Mouse (Mus musculus): Measurements from ENCODE around the gene Plekhg4. TPM values are rescaled to one million over a fixed set of nuclear protein-coding genes. Genes with fewer than 3 reads are reported as not detected.
A peak's percentile ranks its signal among the peaks of the same experiment; 100 is the strongest.

The Plekhg4 gene
- polyA plus RNA-seq, 1 experiment from 2014 or later: 0.10 TPM

GRCm38 (mm10) chr8:105400016-105400415 is 26.9 kb downstream of the Plekhg4 start:
- no peak overlapping the region for H3K4me3 ChIP-seq (ENCODE audit: low read depth, low read length)
- H3K27me3 ChIP-seq (ENCODE audit: control insufficient read depth, insufficient read depth, low read length): no peaks in the 10 kb centered on the region
- no peak overlapping the region for H3K27ac ChIP-seq (replicated peaks)
- H3K4me2 ChIP-seq (replicated peaks; ENCODE audit: low read depth): no peak overlapping the region
- H3K36me3 ChIP-seq (ENCODE audit: control insufficient read depth, insufficient read depth, low read length): no peaks in the 10 kb centered on the region
- ATAC-seq (ENCODE audit: low FRiP score, low TSS enrichment) (no peak), DNase-seq (ENCODE audit: low spot score) (no peak)
- H3K9me3 ChIP-seq (ENCODE audit: control insufficient read depth, low read length): no peaks in the 10 kb centered on the region
- WGBS: 87% methylated on average over 5 of the region's 5 CpGs
- H3K9ac ChIP-seq (ENCODE audit: low read length): no peak overlapping the region
- no peaks in the 10 kb centered on the region for H3K4me1 ChIP-seq (replicated peaks; ENCODE audit: control insufficient read depth, insufficient read depth)
- TF ChIP-seq CTCF (IDR thresholded peaks at IDR 0.05; ENCODE audit: low read depth) (no peak), EP300 (optimal IDR thresholded peaks at IDR 0.05) (no peak)

GRCm38 (mm10) chr8:105403467-105403866 is 30.4 kb downstream of the Plekhg4 start:
- 58% methylated on average over 8 of the region's 8 CpGs for WGBS
- Histone ChIP-seq H3K27ac (replicated peaks) (no peak overlapping the region), H3K4me1 (replicated peaks; ENCODE audit: control insufficient read depth, insufficient read depth) (peaks cover 3% of the 10 kb centered on the region; the same call in 1 of the 2 replicates), H3K27me3 (ENCODE audit: control insufficient read depth, insufficient read depth, low read length) (no peaks in the 10 kb centered on the region), H3K36me3 (ENCODE audit: control insufficient read depth, insufficient read depth, low read length) (no peaks in the 10 kb centered on the region), H3K4me2 (replicated peaks; ENCODE audit: low read depth) (no peak overlapping the region), H3K9ac (ENCODE audit: low read length) (no peak overlapping the region), H3K4me3 (ENCODE audit: low read depth, low read length) (no peak overlapping the region), H3K9me3 (ENCODE audit: control insufficient read depth, low read length) (no peaks in the 10 kb centered on the region)
- DNase-seq (ENCODE audit: low spot score) (no peak), ATAC-seq (ENCODE audit: low FRiP score, low TSS enrichment) (no peak)
- TF ChIP-seq CTCF (IDR thresholded peaks at IDR 0.05; ENCODE audit: low read depth) (no peak), EP300 (optimal IDR thresholded peaks at IDR 0.05) (no peak)

GRCm38 (mm10) chr8:105404496-105404895 is 31.4 kb downstream of the Plekhg4 start:
- Histone ChIP-seq H3K4me2 (replicated peaks; ENCODE audit: low read depth) (no peak overlapping the region), H3K9me3 (ENCODE audit: control insufficient read depth, low read length) (no peaks in the 10 kb centered on the region), H3K27me3 (ENCODE audit: control insufficient read depth, insufficient read depth, low read length) (no peaks in the 10 kb centered on the region), H3K9ac (ENCODE audit: low read length) (no peak overlapping the region), H3K4me1 (replicated peaks; ENCODE audit: control insufficient read depth, insufficient read depth) (peaks cover 3% of the 10 kb centered on the region; the same call in 1 of the 2 replicates), H3K4me3 (ENCODE audit: low read depth, low read length) (no peak overlapping the region), H3K27ac (replicated peaks) (no peak overlapping the region), H3K36me3 (ENCODE audit: control insufficient read depth, insufficient read depth, low read length) (no peaks in the 10 kb centered on the region)
- DNase-seq (ENCODE audit: low spot score) (no peak), ATAC-seq (ENCODE audit: low FRiP score, low TSS enrichment) (no peak)
- TF ChIP-seq EP300 (optimal IDR thresholded peaks at IDR 0.05): no peak
- no peak for TF ChIP-seq CTCF (IDR thresholded peaks at IDR 0.05; ENCODE audit: low read depth)
- 44% methylated on average over 1 of the region's 1 CpGs for WGBS

- ATAC-seq (ENCODE audit: low FRiP score, low TSS enrichment) (no peak), DNase-seq (ENCODE audit: low spot score) (no peak)
- no peak overlapping the region for H3K27ac ChIP-seq (replicated peaks)
- 20% methylated on average over 10 of the region's 10 CpGs for WGBS
- no peaks in the 10 kb centered on the region for H3K27me3 ChIP-seq (ENCODE audit: control insufficient read depth, insufficient read depth, low read length)
- H3K4me3 ChIP-seq (ENCODE audit: low read depth, low read length): no peak overlapping the region
- 0 out of 2 replicates have a peak overlapping the region, but pooled peaks have one; percentile 2 for H3K4me2 ChIP-seq (replicated peaks; ENCODE audit: low read depth)
- H3K4me1 ChIP-seq (replicated peaks; ENCODE audit: control insufficient read depth, insufficient read depth): peaks cover 3% of the 10 kb centered on the region; the same call in 1 of the 2 replicates
- H3K9me3 ChIP-seq (ENCODE audit: control insufficient read depth, low read length): no peaks in the 10 kb centered on the region
- no peaks in the 10 kb centered on the region for H3K36me3 ChIP-seq (ENCODE audit: control insufficient read depth, insufficient read depth, low read length)
- H3K9ac ChIP-seq (ENCODE audit: low read length): no peak overlapping the region
- no peak for TF ChIP-seq CTCF (IDR thresholded peaks at IDR 0.05; ENCODE audit: low read depth)
- TF ChIP-seq EP300 (optimal IDR thresholded peaks at IDR 0.05): no peak
These were observed 33.3 kb downstream of the Plekhg4 start for GRCm38 (mm10) chr8:105406416-105406815.

GRCm38 (mm10) chr8:105408331-105408730 is 35.3 kb downstream of the Plekhg4 start:
- WGBS: 28% methylated on average over 7 of the region's 7 CpGs
- Histone ChIP-seq H3K9me3 (ENCODE audit: control insufficient read depth, low read length) (no peaks in the 10 kb centered on the region), H3K27ac (replicated peaks) (no peak overlapping the region), H3K27me3 (ENCODE audit: control insufficient read depth, insufficient read depth, low read length) (no peaks in the 10 kb centered on the region), H3K4me3 (ENCODE audit: low read depth, low read length) (no peak overlapping the region), H3K4me2 (replicated peaks; ENCODE audit: low read depth) (no peak overlapping the region), H3K9ac (ENCODE audit: low read length) (no peak overlapping the region), H3K4me1 (replicated peaks; ENCODE audit: control insufficient read depth, insufficient read depth) (peaks cover 3% of the 10 kb centered on the region; the same call in 1 of the 2 replicates), H3K36me3 (ENCODE audit: control insufficient read depth, insufficient read depth, low read length) (no peaks in the 10 kb centered on the region)
- TF ChIP-seq CTCF (IDR thresholded peaks at IDR 0.05; ENCODE audit: low read depth): no peak
- TF ChIP-seq EP300 (optimal IDR thresholded peaks at IDR 0.05): no peak
- no peak for DNase-seq (ENCODE audit: low spot score)
- no peak for ATAC-seq (ENCODE audit: low FRiP score, low TSS enrichment)

- 89% methylated on average over 6 of the region's 6 CpGs for WGBS
- H3K4me2 ChIP-seq (replicated peaks; ENCODE audit: low read depth): no peak overlapping the region
- no peaks in the 10 kb centered on the region for H3K36me3 ChIP-seq (ENCODE audit: control insufficient read depth, insufficient read depth, low read length)
- TF ChIP-seq CTCF (IDR thresholded peaks at IDR 0.05; ENCODE audit: low read depth) (peak; percentile 12; the same call in 1 of the 2 replicates), EP300 (optimal IDR thresholded peaks at IDR 0.05) (no peak)
- no peak overlapping the region for H3K4me3 ChIP-seq (ENCODE audit: low read depth, low read length)
- no peaks in the 10 kb centered on the region for H3K9me3 ChIP-seq (ENCODE audit: control insufficient read depth, low read length)
- peaks cover 5% of the 10 kb centered on the region; the same call in 1 of the 2 replicates for H3K4me1 ChIP-seq (replicated peaks; ENCODE audit: control insufficient read depth, insufficient read depth)
- no peaks in the 10 kb centered on the region for H3K27me3 ChIP-seq (ENCODE audit: control insufficient read depth, insufficient read depth, low read length)
- DNase-seq (ENCODE audit: low spot score) (no peak), ATAC-seq (ENCODE audit: low FRiP score, low TSS enrichment) (no peak)
- no peak overlapping the region for H3K27ac ChIP-seq (replicated peaks)
- H3K9ac ChIP-seq (ENCODE audit: low read length): no peak overlapping the region
These were observed 36.9 kb downstream of the Plekhg4 start for GRCm38 (mm10) chr8:105409947-105410346.

All from stomach, postnatal 0 days (tissue).